Mouse (Mus musculus): ENCODE results near the gene Foxp3. TPM values are rescaled to one million over a fixed set of nuclear protein-coding genes. Genes with fewer than 3 reads are reported as not detected.

Gene Foxp3
- polyA plus RNA-seq (2012) = 0.33 TPM in 1 of 2 replicates, not detected in the other

GRCm38 (mm10) chrX:7573176-7574086 is at the start of gene Foxp3:
Foxp3 (plus strand) TSS chrX:7573644.

GRCm38 (mm10) chrX:7574087-7574884 is 842 bp downstream of the Foxp3 start, which contains the start of gene Ppp1r3f:
Ppp1r3f (minus strand) TSS chrX:7574283.

GRCm38 (mm10) chrX:7604879-7605574 is 31.6 kb downstream of the Foxp3 start, which contains the start of gene Ccdc22:
Ccdc22 (minus strand) TSS chrX:7605517.

GRCm38 (mm10) chrX:7606783-7607182 is 33.3 kb downstream of the Foxp3 start, which contains the start of gene Cacna1f:
Cacna1f (plus strand) TSS chrX:7607083.

GRCm38 (mm10) chrX:7638401-7639091 is 65.1 kb downstream of the Foxp3 start, which contains the start of gene Syp:
Syp (plus strand) TSS chrX:7638471.

Other genes starting within 250 kb of the Foxp3 start
- gene Usp27x, start 197.8 kb upstream of the Foxp3 start, polyA plus RNA-seq (2012) = 0.59 and 1.3 TPM in 2 replicates
- gene Ppp1r3f, start 639 bp downstream of the Foxp3 start, polyA plus RNA-seq (2012) = 1.0 and 1.5 TPM in 2 replicates
- gene Ccdc22, start 31.9 kb downstream of the Foxp3 start, polyA plus RNA-seq (2012) = 54.9 and 59.4 TPM in 2 replicates
- 0.15 and 0.20 TPM in 2 replicates for gene Cacna1f, start 33.4 kb downstream of the Foxp3 start, polyA plus RNA-seq (2012)
- 0.37 and 0.49 TPM in 2 replicates for gene Syp, start 64.8 kb downstream of the Foxp3 start, polyA plus RNA-seq (2012)
- gene Prickle3, start 83.6 kb downstream of the Foxp3 start, polyA plus RNA-seq (2012) = 21.9 and 25.7 TPM in 2 replicates
- gene Plp2, start 97.7 kb downstream of the Foxp3 start, polyA plus RNA-seq (2012) = 78.6 and 85.3 TPM in 2 replicates
- 0.02 and 0.16 TPM in 2 replicates for gene Magix, start 107.6 kb downstream of the Foxp3 start, polyA plus RNA-seq (2012)
- 7.6 and 9.3 TPM in 2 replicates for gene Gpkow, start 123.5 kb downstream of the Foxp3 start, polyA plus RNA-seq (2012)
- 29.1 and 38.9 TPM in 2 replicates for gene Wdr45, start 140.7 kb downstream of the Foxp3 start, polyA plus RNA-seq (2012)
- 5.4 and 5.5 TPM in 2 replicates for gene Gm45208, start 148.6 kb downstream of the Foxp3 start, polyA plus RNA-seq (2012)
- gene Praf2, start 154.8 kb downstream of the Foxp3 start, polyA plus RNA-seq (2012) = 13.0 and 14.3 TPM in 2 replicates
- 9.2 and 12.0 TPM in 2 replicates for gene Ccdc120, start 177.3 kb downstream of the Foxp3 start, polyA plus RNA-seq (2012)
- gene Tfe3, start 188.9 kb downstream of the Foxp3 start, polyA plus RNA-seq (2012) = 35.0 and 39.3 TPM in 2 replicates
- 30.7 and 49.9 TPM in 2 replicates for gene Gripap1, start 216.1 kb downstream of the Foxp3 start, polyA plus RNA-seq (2012)
- 0.55 and 0.57 TPM in 2 replicates for gene Kcnd1, start 248.6 kb downstream of the Foxp3 start, polyA plus RNA-seq (2012)